Mouse (Mus musculus): ENCODE measurements at regions not wholly inside any gene's neighbourhood (a gene's known extent, or its start where the extent isn't known, plus 50 kb on each side); places are given as distances from the start of the nearest gene placed in this dataset.

GRCm38 (mm10) chr15:94049638-94050273 lies 415.5 kb downstream of the Adamts20 start:
- DNase-seq = no peak

- no peak for DNase-seq
These were observed 419.0 kb downstream of the Adamts20 start for GRCm38 (mm10) chr15:94046186-94046585.

- no peak for DNase-seq
These were observed 420.0 kb downstream of the Adamts20 start for GRCm38 (mm10) chr15:94045131-94045756.

- no peak for DNase-seq
These were observed 432.3 kb downstream of the Adamts20 start for GRCm38 (mm10) chr15:94032957-94033356.

- peak; percentile 37 for DNase-seq
These were observed 430.5 kb upstream of the Prickle1 start for GRCm38 (mm10) chr15:94025996-94026696.

- DNase-seq = peak; percentile 30
These were observed 429.7 kb upstream of the Prickle1 start for GRCm38 (mm10) chr15:94025239-94025971.

GRCm38 (mm10) chr15:94024806-94025205 lies 429.1 kb upstream of the Prickle1 start:
- DNase-seq = peak; percentile 12

- no peak for DNase-seq
These were observed 428.5 kb upstream of the Prickle1 start for GRCm38 (mm10) chr15:94024126-94024730.

- no peak for DNase-seq
These were observed 427.8 kb upstream of the Prickle1 start for GRCm38 (mm10) chr15:94023501-94023900.

- no peak for DNase-seq
These were observed 422.1 kb upstream of the Prickle1 start for GRCm38 (mm10) chr15:94017814-94018213.

- DNase-seq = no peak
These were observed 415.8 kb upstream of the Prickle1 start for GRCm38 (mm10) chr15:94011499-94011898.

GRCm38 (mm10) chr15:94006082-94006481 lies 410.4 kb upstream of the Prickle1 start:
- no peak for DNase-seq

- DNase-seq = no peak
These were observed 409.2 kb upstream of the Prickle1 start for GRCm38 (mm10) chr15:94004911-94005310.

GRCm38 (mm10) chr15:94003145-94003544 lies 407.5 kb upstream of the Prickle1 start:
- DNase-seq = no peak

GRCm38 (mm10) chr15:93994542-93994941 lies 398.9 kb upstream of the Prickle1 start:
- no peak for DNase-seq

GRCm38 (mm10) chr15:93990139-93990538 lies 394.4 kb upstream of the Prickle1 start:
- no peak for DNase-seq

- DNase-seq = no peak
These were observed 392.7 kb upstream of the Prickle1 start for GRCm38 (mm10) chr15:93988367-93988766.

- no peak for DNase-seq
These were observed 391.1 kb upstream of the Prickle1 start for GRCm38 (mm10) chr15:93986631-93987429.

GRCm38 (mm10) chr15:93982091-93982490 lies 386.4 kb upstream of the Prickle1 start:
- no peak for DNase-seq

GRCm38 (mm10) chr15:93977494-93977893 lies 381.8 kb upstream of the Prickle1 start:
- DNase-seq = no peak

GRCm38 (mm10) chr15:93974727-93975126 lies 379.0 kb upstream of the Prickle1 start:
- no peak for DNase-seq
